Mouse (Mus musculus): ENCODE data around the gene Hoxa1.

GRCm38 (mm10) chr6:52178918-52179665, 21.0 kb upstream of the Hoxa1 start:
- no peak for TF ChIP-seq CTCF (IDR thresholded peaks at IDR 0.05; ENCODE audit: extremely low read depth, insufficient read depth, insufficient read length, insufficient replicate concordance)
- no peak for TF ChIP-seq POLR2A (IDR thresholded peaks at IDR 0.05; ENCODE audit: low read depth, low read length)

Data from spleen, adult 2 months (tissue).